Mouse (Mus musculus) urinary bladder, postnatal 36 days (tissue): ENCODE measurements around the gene Jmjd8.

ENCODE experiments used
- DNase-seq, 2 experiments: peaks; one replicate each; pipeline ENCODE4 v3.0.0; 2022; ENCODE audit warnings: low spot score in 2 of 2, mixed read lengths in 1 of 2

The Jmjd8 gene

GRCm38 (mm10) chr17:25808789-25809605 is 19.7 kb upstream of the Jmjd8 start, which contains the start of gene Fbxl16:
TSS of gene Fbxl16 (plus strand) at chr17:25809085.
- DNase-seq: peak in 1 of 2 experiments; percentile 66

DNA sequence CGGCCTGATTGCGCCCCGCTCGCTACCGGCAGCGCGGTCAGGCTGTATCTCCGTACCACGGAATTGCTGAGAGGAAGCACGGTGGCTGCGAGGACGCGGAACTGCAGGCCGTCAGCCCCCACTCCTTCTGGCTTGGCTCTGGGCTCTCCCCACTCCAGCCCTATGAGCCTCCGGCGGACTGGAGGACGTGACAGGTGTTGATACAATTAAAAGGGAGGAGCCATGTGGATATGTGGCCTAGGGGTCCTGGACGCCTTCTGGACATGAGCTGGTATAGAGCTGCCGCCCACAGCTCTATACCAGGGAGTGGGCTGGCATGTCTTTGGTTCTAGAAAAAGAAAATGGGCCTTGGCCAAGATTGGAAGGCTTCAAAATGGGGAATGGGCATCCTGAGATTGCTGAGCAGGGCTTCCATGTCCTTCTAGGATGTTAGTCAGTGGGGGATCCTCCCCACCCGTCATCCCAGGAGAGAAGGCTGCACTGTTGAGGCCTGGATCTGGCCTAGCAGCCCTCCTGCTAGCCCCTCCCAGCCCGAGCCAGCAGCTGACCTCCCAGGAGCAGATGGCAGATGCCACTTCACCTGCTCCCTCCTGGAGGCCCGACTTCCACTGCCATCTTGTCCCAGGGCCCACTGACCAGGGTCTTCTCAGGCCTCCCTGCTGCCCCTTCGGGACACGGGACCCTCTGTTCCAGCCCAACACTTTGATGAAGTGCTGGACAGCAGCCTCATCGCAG is 18.9 kb upstream of the Jmjd8 start:
- no peak for DNase-seq

DNA sequence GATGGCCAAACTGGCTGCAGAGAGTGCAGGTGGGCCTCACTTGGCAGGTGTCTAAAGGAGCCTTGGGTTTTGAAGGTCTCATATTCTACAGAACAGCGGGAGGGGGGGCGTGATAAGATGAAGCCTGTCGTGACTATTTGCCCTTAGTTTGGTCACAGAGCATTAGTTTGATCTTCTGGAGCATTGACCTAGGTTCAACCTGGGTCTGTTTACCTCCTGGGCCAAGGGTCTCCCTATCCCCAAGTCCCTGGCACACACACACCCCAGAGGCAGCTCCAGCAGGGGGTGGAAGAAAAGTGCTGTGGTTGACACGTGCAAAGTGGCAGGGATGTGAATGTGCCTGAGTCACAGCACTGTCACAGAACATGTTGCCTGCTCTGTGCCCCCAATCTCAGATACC is 17.8 kb upstream of the Jmjd8 start:
- DNase-seq: no peak

DNA sequence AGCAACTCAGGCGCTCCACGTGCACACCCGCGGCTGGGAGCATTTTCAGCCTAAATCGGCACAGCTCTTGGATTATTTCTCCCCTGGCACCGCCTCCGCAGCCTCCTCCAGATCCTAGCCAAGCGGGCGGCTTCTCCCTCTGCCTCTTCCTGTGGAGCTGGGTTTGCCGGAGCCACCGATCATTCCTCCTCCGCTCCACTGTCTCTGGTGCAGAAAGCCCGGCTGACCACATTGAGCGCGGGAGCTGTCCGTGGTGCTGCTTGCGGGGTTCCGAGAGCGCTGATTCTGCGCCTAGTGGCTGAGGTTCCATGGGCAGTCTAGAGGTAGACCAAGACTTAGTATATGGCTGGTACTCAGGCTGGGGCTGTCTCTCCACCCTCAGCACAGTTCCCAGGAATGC is 15.2 kb upstream of the Jmjd8 start:
- peak; percentile 72 to 84 for DNase-seq

DNA sequence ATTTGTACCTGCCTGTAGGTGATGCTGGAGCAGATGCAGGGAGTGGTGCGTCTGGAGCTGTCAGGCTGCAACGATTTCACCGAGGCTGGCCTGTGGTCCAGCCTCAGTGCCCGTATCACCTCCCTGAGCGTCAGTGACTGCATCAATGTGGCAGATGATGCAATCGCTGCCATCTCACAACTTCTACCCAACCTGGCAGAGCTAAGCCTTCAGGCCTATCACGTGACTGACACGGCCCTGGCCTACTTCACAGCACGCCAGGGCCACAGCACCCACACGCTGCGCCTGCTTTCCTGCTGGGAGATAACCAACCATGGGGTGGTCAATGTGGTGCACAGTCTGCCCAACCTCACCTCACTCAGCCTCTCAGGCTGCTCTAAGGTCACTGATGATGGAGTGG is 11.0 kb upstream of the Jmjd8 start:
- no peak for DNase-seq

DNA sequence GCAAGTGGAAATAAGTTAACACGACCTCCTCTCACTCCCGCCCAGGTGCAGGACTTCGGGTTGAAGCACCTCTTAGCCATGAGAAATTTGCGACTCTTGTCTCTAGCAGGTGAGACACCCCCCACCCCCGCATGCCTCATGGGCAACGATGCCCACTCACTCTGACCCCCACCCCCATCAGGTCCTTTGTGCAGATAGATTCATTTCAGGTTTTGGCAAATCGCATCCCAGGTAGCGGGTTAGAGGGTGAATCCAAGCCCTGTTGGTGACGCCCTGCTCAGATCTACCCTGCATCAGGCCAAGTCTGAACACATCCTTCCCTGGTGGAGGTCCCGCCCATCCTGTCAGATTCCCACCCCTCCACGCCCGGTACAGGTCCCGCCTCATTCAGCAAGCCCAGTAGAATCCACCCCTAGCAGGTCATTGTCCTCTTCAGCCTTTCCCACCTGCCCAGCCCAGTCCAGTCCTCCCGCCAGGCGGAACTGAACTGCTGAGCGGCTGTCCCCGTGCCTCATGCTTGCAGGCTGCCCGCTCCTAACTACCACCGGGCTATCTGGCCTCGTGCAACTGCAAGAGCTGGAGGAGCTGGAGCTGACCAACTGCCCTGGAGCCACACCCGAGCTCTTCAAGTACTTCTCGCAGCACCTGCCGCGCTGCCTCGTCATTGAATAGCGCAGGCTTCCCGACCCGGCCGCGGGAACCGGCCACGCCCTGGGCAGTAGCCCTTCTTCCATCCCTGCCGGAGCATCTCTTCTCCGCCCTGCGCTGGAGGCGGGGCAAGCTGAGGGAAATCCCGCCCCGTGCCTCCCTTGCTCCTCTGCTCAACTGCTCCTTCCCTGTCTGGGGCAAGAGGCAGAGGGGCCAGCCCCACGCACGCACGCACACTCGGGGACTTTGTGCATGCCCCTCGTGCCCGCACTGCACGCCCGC is 9.6 kb upstream of the Jmjd8 start:
- DNase-seq: no peak

DNA sequence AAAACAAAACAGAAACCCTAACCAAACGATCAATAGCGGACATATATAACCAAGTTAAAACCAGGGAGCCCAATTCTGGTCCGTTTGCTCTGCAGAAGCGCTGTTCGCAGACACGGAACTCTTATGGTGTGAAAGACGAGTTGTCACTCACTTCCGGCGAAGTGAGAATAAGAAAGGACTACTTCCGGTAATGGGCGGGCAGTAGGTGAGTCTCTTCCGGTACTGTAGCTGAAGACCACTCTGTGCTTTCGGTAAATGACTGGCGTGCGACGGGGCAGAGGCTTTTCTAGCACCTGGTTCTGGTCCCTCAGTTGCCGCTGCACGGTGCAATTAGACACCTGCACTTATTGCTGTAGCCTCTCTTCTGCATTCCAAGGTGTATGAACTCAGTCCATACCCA is 5.2 kb upstream of the Jmjd8 start, which contains the start of gene Wdr24:
Wdr24 (plus strand) TSS at position 176 of the 400 bp plus-strand sequence.
- peak; percentile 71 to 72 for DNase-seq

GRCm38 (mm10) chr17:25824362-25825142 is 4.1 kb upstream of the Jmjd8 start:
- no peak for DNase-seq

DNA sequence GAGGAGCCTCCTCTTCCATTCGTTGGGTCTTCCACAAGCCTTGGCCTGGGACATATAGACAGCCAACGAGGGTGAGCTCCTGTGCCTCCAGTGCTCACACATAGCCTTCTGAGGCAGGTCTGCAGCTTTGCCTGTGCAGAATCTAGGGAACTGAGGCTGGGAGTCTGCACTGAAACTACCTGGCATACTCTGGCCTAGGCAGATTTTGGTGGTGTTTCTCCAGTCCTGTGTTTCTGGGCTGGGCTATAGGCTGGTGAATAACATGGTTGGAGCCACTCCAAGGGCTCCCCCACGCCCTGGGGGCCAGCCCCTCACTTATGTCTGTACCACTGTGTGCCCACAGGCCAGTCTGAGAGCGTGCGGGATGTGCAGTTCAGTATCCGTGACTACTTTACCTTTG is 3.4 kb upstream of the Jmjd8 start:
- no peak for DNase-seq

GRCm38 (mm10) chr17:25825984-25826570 is 2.6 kb upstream of the Jmjd8 start:
- no peak for DNase-seq

- DNase-seq: no peak
Measured at GRCm38 (mm10) chr17:25827011-25827410, 1.7 kb upstream of the Jmjd8 start.

DNA sequence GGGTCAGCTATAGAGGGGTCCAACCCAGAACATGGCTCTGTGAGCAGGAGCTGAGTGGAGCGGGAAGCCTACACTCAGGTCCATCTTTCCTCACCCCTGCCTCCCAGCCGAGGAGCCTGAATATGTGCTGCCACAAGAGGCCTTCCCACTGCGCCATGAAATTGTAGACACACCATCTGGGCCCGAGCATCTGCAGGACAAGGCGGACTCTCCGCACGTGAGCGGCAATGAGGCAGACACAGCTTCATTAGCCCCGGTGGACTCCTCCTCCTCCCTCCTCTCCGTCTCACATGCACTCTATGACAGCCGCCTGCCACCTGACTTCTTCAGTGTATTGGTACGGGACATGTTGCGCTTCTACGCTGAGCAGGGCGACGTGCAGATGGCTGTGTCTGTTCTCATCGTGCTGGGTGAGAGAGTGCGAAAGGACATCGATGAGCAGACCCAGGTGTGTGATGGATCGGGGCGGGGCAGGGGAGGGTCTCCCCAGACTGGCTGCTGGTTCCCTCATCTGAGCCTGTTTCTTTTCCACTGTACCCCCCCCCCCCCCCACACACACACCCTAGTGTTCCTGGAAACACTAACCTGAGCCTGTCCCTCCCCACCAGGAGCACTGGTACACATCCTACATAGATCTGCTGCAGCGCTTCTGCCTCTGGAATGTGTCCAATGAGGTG is 983 bp upstream of the Jmjd8 start:
- DNase-seq: no peak

GRCm38 (mm10) chr17:25828223-25828594 is 458 bp upstream of the Jmjd8 start:
- no peak for DNase-seq

GRCm38 (mm10) chr17:25829558-25830017 is 921 bp downstream of the Jmjd8 start:
- no peak for DNase-seq

GRCm38 (mm10) chr17:25830200-25830753 is 1.6 kb downstream of the Jmjd8 start:
- DNase-seq: no peak

DNA sequence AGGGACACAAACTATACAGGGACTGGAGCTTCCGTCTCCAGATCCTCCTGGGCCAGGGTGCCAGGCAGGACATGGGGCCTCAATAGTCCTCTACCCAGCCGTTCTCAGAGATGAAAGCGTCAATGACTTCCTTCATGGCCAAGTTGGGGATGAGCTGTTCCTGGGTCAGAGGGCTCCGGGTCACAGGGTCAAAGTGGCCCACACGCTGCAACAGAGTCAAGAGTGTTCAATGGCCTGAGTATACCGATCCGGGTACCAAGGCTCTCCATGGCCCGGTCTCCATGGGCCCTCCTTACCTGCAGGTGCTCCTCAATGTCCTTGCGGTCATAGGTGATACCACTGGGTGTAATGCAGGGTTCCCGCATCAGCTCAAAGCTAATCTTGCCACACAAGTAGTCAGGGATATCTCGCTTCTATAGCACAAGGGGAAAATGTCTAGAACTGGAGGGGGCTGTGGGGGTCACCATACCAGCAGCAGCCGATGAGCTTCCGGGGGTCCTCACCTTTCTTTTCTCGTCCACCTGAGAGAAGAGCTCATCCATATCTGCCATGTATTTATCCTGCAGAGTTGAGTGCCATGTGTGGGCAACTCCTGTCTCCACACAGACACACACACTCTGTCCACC is 2.3 kb downstream of the Jmjd8 start:
- no peak for DNase-seq

GRCm38 (mm10) chr17:25831451-25832281 is 3.0 kb downstream of the Jmjd8 start:
- DNase-seq: no peak
